Mouse (Mus musculus): ENCODE measurements at regions not wholly inside any gene's neighbourhood (a gene's known extent, or its start where the extent isn't known, plus 50 kb on each side); places are given as distances from the start of the nearest gene placed in this dataset.

DNA sequence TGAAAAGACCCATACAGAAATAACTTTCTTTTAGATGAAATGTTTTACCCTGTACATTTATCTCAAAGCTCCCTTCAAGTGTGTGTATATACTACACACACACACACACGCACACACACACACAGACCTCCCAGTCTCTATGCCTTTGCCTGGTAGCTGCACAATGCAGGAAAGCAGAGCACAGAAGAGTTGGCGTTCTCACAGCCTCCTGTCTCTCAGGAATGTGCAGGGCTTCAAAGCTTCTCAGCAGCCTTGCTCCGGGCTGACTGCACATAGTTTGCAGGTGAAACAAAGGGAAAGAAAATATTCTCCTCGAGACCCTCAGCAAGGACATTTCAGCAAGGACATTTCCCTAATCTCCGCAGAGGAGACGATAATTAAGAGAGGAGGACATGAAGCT lies 139.0 kb upstream of the Ntm start:
- TF ChIP-seq EP300 (IDR thresholded peaks at IDR 0.05; ENCODE audit: insufficient read depth, low read depth, low read length) (no peak), CTCF (IDR thresholded peaks at IDR 0.05; ENCODE audit: low read depth, low read length) (no peak)

Data from ES-Bruce4 (cell line).